Mouse (Mus musculus) embryonic fibroblast, embryonic 13.5 days (primary cell): ENCODE measurements around the gene Tek. TPM values are rescaled to one million over a fixed set of nuclear protein-coding genes. Genes with fewer than 3 reads are reported as not detected.

Source experiments
- H3K27ac ChIP-seq: 2 replicates; pipeline ENCODE4 v1.5.1; 2012; ENCODE audit warnings: low read length, control low read depth, inconsistent platforms; ENCODE audit not compliant: insufficient read depth
- H3K4me1 ChIP-seq: 2 replicates; pipeline ENCODE4 v1.6.1; 2011; ENCODE audit warnings: low read length; ENCODE audit not compliant: control insufficient read depth, insufficient read depth
- H3K4me3 ChIP-seq: 2 replicates; pipeline ENCODE4 v1.5.1; 2011; ENCODE audit warnings: mild to moderate bottlenecking, control low read depth, low read length; ENCODE audit not compliant: insufficient read depth
- CTCF ChIP-seq: IDR thresholded peaks from 2 replicates; pipeline ENCODE4 v1.5.1; 2011; ENCODE audit warnings: mild to moderate bottlenecking, control low read depth, low read length, moderate library complexity, borderline replicate concordance; ENCODE audit not compliant: insufficient read depth
- POLR2A ChIP-seq: IDR thresholded peaks from 2 replicates; pipeline ENCODE4 v1.6.1; 2011; ENCODE audit warnings: low read depth, mild to moderate bottlenecking, control low read depth, low read length, moderate library complexity
- polyA plus RNA-seq: library from polyadenylated mRNA; stranded (reverse); fragments of >200 nt; gene quantifications from 2 replicates; pipeline ENCODE4 v1.2.4, GENCODE M21; 2011; ENCODE audit warnings: low read depth; ENCODE audit not compliant: missing spikeins, insufficient read length

Tek gene
- polyA plus RNA-seq, 1 experiment = 0.83 TPM

DNA sequence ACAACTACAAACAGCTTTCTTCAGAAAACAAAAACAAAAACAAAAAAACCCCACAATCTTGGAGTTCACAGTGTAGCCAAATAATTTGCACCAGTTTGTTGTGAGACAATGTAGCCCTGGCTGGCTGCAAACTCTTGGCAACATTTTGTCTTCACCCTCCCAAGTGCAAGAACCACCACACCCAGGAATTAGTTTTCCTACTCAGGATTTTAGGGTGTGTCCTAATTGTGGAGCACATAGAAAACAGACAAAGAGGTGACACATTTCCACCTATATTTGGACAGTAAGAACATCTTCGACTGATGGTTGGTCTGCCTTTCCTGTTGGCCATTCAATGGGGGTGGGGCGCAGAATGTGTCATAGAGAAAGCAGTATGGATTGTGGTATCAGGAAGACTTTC, 46.8 kb downstream of the Tek start:
- H3K4me1 ChIP-seq = no peaks in the 10 kb centered on the region
- TF ChIP-seq CTCF (no peak), POLR2A (no peak)
- H3K27ac ChIP-seq = no peak overlapping the region
- H3K4me3 ChIP-seq = no peak overlapping the region

GRCm38 (mm10) chr4:94803187-94803586, 64.1 kb downstream of the Tek start:
- Histone ChIP-seq H3K4me1 (no peaks in the 10 kb centered on the region), H3K4me3 (no peak overlapping the region), H3K27ac (peak overlapping the region; percentile 55)
- no peak for TF ChIP-seq POLR2A
- TF ChIP-seq CTCF = no peak

- TF ChIP-seq POLR2A = no peak
- Histone ChIP-seq H3K27ac (peak overlapping the region; percentile 70), H3K4me3 (no peak overlapping the region), H3K4me1 (0 out of 2 replicates have a peak, but pooled peaks cover 3% of the 10 kb centered on the region)
These were observed 71.5 kb downstream of the Tek start for GRCm38 (mm10) chr4:94810616-94811015.

DNA sequence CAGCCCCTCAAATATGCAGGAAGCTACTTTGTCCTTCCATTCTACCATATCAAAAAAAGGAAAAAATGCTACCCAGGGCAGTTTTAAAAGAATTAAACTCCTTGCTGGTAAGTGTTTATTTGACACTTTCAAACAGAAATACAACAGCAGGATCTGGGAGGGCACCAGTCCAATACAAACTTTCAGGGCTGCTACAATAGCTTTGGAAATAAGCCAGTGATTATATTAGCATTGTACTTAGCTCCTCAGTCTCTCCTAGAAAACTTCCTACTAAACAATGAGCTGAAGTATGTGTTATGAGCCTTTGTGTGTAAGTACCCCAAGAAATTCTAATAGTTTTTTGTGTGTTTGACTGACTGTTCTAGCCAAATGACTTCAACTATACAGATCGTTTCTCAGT, 87.8 kb downstream of the Tek start:
- no peaks in the 10 kb centered on the region for H3K4me1 ChIP-seq
- no peak overlapping the region for H3K4me3 ChIP-seq
- TF ChIP-seq POLR2A (no peak), CTCF (no peak)
- no peak overlapping the region for H3K27ac ChIP-seq

DNA sequence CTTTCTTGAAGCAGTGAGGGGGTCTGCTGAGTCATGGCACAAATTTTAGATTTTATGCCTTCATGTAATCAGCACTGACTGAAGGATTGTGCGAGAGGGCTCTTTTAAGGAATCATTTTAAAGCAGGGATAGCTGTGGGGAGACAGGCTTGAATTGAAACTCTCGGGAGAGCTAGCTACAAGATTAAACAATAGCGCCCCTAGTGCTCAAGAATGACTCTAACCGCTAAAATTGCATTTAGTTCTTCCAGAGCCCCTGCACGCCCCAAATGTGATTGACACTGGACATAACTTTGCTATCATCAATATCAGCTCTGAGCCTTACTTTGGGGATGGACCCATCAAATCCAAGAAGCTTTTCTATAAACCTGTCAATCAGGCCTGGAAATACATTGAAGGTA, 88.3 kb downstream of the Tek start:
- H3K27ac ChIP-seq = no peak overlapping the region
- no peak overlapping the region for H3K4me3 ChIP-seq
- TF ChIP-seq CTCF (no peak), POLR2A (no peak)
- no peaks in the 10 kb centered on the region for H3K4me1 ChIP-seq

DNA sequence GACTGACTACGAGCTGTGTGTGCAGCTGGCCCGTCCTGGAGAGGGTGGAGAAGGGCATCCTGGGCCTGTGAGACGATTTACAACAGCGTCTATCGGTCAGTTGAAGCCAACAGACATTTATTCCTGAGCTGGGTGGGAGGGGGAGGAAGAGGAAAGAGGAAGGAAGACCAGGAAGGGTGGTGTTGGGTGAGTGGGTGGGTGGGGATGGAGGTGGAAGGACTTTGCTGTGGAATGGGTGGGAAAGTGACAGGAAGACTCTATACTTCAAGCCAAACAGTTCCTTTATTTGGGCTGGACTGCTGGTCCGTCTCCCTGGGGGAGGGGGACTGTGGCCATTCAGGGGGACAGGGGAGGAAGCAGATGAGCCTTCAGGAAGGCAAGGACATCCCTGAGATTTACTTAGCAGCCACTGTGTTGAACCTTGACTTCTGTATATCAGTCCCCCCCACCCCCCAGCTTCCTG, 90.9 kb downstream of the Tek start:
- no peak for TF ChIP-seq CTCF
- TF ChIP-seq POLR2A = no peak
- H3K4me3 ChIP-seq = no peak overlapping the region
- H3K27ac ChIP-seq = no peak overlapping the region
- H3K4me1 ChIP-seq = no peaks in the 10 kb centered on the region

DNA sequence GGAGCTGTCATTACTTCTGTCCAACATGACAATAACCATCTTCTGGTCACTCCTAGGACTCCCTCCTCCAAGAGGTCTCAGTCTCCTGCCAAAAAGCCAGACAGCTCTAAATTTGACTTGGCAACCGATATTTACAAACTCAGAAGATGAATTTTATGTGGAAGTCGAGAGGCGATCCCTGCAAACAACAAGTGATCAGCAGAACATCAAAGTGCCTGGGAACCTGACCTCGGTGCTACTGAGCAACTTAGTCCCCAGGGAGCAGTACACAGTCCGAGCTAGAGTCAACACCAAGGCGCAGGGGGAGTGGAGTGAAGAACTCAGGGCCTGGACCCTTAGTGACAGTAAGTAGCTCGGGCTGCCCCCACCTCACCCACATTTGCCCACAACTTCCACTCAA, 98.0 kb downstream of the Tek start:
- TF ChIP-seq CTCF (no peak), POLR2A (no peak)
- no peaks in the 10 kb centered on the region for H3K4me1 ChIP-seq
- H3K27ac ChIP-seq = no peak overlapping the region
- H3K4me3 ChIP-seq = no peak overlapping the region

GRCm38 (mm10) chr4:94853301-94853700, 114.2 kb downstream of the Tek start:
- no peaks in the 10 kb centered on the region for H3K4me1 ChIP-seq
- no peak overlapping the region for H3K27ac ChIP-seq
- TF ChIP-seq CTCF = no peak
- TF ChIP-seq POLR2A = no peak

DNA sequence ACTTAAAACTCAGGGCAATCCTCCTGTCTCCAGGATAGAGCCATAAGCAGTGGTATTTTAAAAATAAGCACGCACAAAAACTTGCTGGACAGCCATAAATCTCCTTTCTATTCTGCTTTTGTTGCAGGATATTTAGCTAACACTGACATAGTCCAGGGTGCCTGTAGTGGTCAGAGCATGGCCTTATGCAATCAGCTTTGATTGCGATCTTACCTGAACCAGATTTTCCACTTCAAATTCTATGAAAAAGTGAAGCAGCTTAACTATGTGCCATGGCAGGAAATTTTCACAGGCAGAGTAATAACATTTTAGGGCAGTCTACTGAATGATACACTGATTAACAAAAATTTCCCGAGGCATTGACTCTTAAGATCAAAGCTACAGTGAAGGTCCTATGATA, 115.2 kb downstream of the Tek start:
- H3K27ac ChIP-seq = no peak overlapping the region
- no peak overlapping the region for H3K4me3 ChIP-seq
- TF ChIP-seq CTCF (no peak), POLR2A (no peak)
- H3K4me1 ChIP-seq = no peaks in the 10 kb centered on the region

More at GRCm38 (mm10) chr4:94853301-94853700, 114.2 kb downstream of the Tek start:
- H3K4me3 ChIP-seq = no peak overlapping the region

- H3K27ac ChIP-seq = no peak overlapping the region
- H3K4me3 ChIP-seq = no peak overlapping the region
- H3K4me1 ChIP-seq = no peaks in the 10 kb centered on the region
- TF ChIP-seq POLR2A (no peak), CTCF (no peak)
These were observed 116.1 kb downstream of the Tek start for GRCm38 (mm10) chr4:94855201-94855600.

DNA sequence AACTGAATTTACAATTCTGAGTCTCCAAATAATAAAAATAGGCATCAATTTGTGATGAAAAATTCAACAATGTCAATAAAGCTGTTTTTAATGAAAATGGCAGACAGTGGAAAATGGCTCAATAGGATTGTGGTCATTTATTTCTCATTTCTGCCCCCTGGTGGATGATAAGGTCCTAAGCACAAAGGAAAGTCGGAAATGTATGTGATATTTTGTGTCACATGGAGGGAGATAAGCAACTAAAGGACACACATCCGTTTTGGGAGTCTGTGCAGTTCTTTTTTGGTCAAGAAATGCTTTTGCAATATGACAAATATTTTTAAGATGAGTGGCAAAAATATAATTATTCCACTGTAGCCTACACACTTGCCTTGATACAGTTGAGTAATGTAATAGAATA, 161.7 kb downstream of the Tek start:
- TF ChIP-seq CTCF = no peak
- TF ChIP-seq POLR2A = no peak
- Histone ChIP-seq H3K4me1 (no peaks in the 10 kb centered on the region), H3K27ac (no peak overlapping the region), H3K4me3 (no peak overlapping the region)

- H3K4me1 ChIP-seq = no peaks in the 10 kb centered on the region
- TF ChIP-seq CTCF (no peak), POLR2A (no peak)
- no peak overlapping the region for H3K4me3 ChIP-seq
- H3K27ac ChIP-seq = no peak overlapping the region
These were observed 162.7 kb downstream of the Tek start for GRCm38 (mm10) chr4:94901780-94902179.

Other genes starting within 250 kb of the Tek start
- not detected in 2 replicates for gene Gm10306, start 182.7 kb upstream of the Tek start, polyA plus RNA-seq
- 11.8 and 13.7 TPM in 2 replicates for gene Caap1, start 182.5 kb upstream of the Tek start, polyA plus RNA-seq
- 115 and 153 TPM in 2 replicates for gene Plaa, start 136.0 kb upstream of the Tek start, polyA plus RNA-seq
- 29.3 and 36.1 TPM in 2 replicates for gene Ift74, start 124.8 kb upstream of the Tek start, polyA plus RNA-seq
- not detected in 2 replicates for gene Lrrc19, start 89.1 kb upstream of the Tek start, polyA plus RNA-seq
- 0.92 TPM in 1 of 2 replicates, not detected in the other for gene Eqtn, start 189.6 kb downstream of the Tek start, polyA plus RNA-seq
- 31.5 and 41.3 TPM in 2 replicates for gene Mysm1, start 239.8 kb downstream of the Tek start, polyA plus RNA-seq